Mouse (Mus musculus) limb, embryonic 14.5 days (tissue): ENCODE measurements around the gene Nme3. TPM values are rescaled to one million over a fixed set of nuclear protein-coding genes. Genes with fewer than 3 reads are reported as not detected.

Source experiments
- ATAC-seq: fragments of 200-750 bp; cut with Nextera tagmentation; 2 replicates; pipeline ENCODE4 v1.8.0; 2017; ENCODE audit warnings: low read depth, moderate number of reproducible peaks, moderate TSS enrichment; ENCODE audit not compliant: low FRiP score
- DNase-seq: peaks from one replicate; pipeline ENCODE4 v3.0.0-alpha.2; 2015; ENCODE audit warnings: low spot score
- H3K27ac ChIP-seq: fragments of 300-500 bp; sonication (generic); replicated peaks from 2 replicates; pipeline ENCODE4 v1.5.1; 2014; ENCODE audit warnings: low read depth, mild to moderate bottlenecking, low read length, moderate library complexity, mixed read lengths
- H3K27me3 ChIP-seq: fragments of 300-500 bp; sonication (generic); 2 replicates; pipeline ENCODE4 v1.6.1; 2014; ENCODE audit warnings: low read length, mixed read lengths; ENCODE audit not compliant: control insufficient read depth, insufficient read depth
- H3K36me3 ChIP-seq: fragments of 300-500 bp; sonication (generic); 2 replicates; pipeline ENCODE4 v1.6.1; 2014; ENCODE audit warnings: mild to moderate bottlenecking, low read length, moderate library complexity, mixed read lengths; ENCODE audit not compliant: control insufficient read depth, insufficient read depth
- H3K4me1 ChIP-seq: fragments of 300-500 bp; sonication (generic); 2 replicates; pipeline ENCODE4 v1.6.1; 2014; ENCODE audit warnings: antibody characterized with exemption, low read length, mixed read lengths; ENCODE audit not compliant: control insufficient read depth, insufficient read depth
- H3K4me2 ChIP-seq: fragments of 300-500 bp; sonication (generic); replicated peaks from 2 replicates; pipeline ENCODE4 v1.6.1; 2014; ENCODE audit warnings: low read depth, mild to moderate bottlenecking, low read length, moderate library complexity; ENCODE audit not compliant: severe bottlenecking
- H3K4me3 ChIP-seq: fragments of 300-500 bp; sonication (generic); replicated peaks from 2 replicates; pipeline ENCODE4 v1.5.1; 2014; ENCODE audit warnings: low read length
- H3K9ac ChIP-seq: fragments of 300-500 bp; sonication (generic); 2 replicates; pipeline ENCODE4 v1.6.1; 2014; ENCODE audit warnings: mild to moderate bottlenecking, low read depth, low read length, moderate library complexity; ENCODE audit not compliant: severe bottlenecking
- H3K9me3 ChIP-seq: fragments of 300-500 bp; sonication (generic); 2 replicates; pipeline ENCODE4 v1.6.1; 2016; ENCODE audit warnings: low read length; ENCODE audit not compliant: control insufficient read depth
- POLR2A ChIP-seq: fragments of 200-500 bp; IDR thresholded peaks from 2 replicates; pipeline ENCODE4 v1.8.0; 2012; ENCODE audit warnings: inconsistent platforms, mild to moderate bottlenecking, moderate library complexity, borderline replicate concordance; ENCODE audit not compliant: insufficient read depth, insufficient read length; ENCODE audit errors: extremely low read depth
- WGBS: fragments of 180-500 bp; shearing (Covaris S2); extraction: QIAGEN DNeasy Blood & Tissue Kit; methylation state at CpG from one replicate; pipeline ENCODE4 v1.1.7; 2014; 5-methylcytosine and 5-hydroxymethylcytosine counted together
- polyA plus RNA-seq, 2 experiments: library from polyadenylated mRNA; depleted of rRNA in 1 of 2; stranded (reverse) in 1 of 2; unstranded in 1 of 2; fragments of >200 nt; fragmentation: Nextera tagmentation in 1 of 2; extraction: Ambion mirVana in 1 of 2; gene quantifications; 2 replicates each; pipeline versions ENCODE4 v1.2.1 to v1.2.3; 2012 to 2014

Gene Nme3
- polyA plus RNA-seq, 2 experiments: 36.5 to 47.6 TPM

DNA sequence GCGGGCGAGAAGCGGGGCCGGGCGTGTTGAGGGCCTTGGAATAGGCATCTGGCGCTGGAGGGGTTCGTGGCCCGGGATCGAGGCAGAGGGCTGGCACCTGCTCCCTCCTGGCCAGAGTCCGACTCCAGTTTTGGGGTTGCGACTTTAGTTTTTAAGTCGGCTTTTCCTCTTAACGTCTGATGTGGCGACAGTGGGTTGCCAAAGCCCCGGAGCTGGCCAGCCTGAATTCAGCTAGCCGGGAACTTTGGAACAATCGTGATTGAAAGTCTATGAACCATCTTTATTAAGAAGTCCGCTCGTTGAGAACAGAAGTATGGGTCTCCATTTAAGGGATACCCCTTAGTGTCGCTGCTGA, 45.5 kb upstream of the Nme3 start:
- no peaks in the 10 kb centered on the region for H3K9me3 ChIP-seq
- no peak overlapping the region for H3K27ac ChIP-seq
- DNase-seq (no peak), ATAC-seq (no peak)
- H3K4me2 ChIP-seq: peak overlapping the region; percentile 95
- peaks cover 13% of the 10 kb centered on the region for H3K36me3 ChIP-seq
- peak overlapping the region; percentile 66 for H3K4me3 ChIP-seq
- no peak for TF ChIP-seq POLR2A
- H3K27me3 ChIP-seq: no peaks in the 10 kb centered on the region
- H3K4me1 ChIP-seq: peaks cover 11% of the 10 kb centered on the region
- 2% methylated on average over 19 of the region's 20 CpGs for WGBS
- peak overlapping the region; percentile 66 for H3K9ac ChIP-seq

DNA sequence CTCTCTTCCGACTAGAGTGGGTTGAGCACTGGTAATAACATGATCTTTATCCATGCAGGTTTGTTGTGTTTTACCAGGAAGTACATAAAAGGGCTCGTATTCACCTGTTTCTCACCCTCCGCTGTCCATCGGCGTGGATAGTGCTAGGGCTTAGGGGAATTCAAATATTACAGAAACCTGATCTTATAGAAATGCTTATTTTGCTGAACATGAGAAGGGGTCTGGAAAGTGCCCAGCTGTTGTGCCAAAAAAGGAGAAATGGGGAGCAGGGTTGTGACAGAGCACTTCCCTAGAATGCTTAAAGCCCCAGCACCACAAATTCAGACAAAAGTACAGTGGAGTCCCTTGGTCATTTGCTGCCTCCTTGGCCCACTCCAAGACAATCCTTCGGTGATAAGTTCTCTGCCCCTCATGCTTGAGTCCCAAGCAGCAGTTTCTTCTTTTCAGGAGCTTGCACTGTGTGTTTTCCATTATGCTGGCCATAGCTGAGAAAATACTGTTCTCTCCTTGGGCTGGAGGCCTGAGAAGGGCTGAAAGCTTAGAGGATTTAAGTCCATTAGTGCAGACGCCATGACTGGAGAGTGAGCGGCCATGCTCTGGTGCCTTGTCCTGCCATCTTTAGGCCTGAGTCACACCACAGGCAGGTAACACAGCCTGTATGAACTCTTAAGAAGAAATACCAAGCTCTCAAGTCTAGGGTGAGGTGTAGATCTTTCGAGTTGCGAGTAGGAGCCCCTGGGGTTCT, 44.7 kb upstream of the Nme3 start:
- no peak for DNase-seq
- H3K36me3 ChIP-seq: peaks cover 16% of the 10 kb centered on the region
- no peak for ATAC-seq
- no peaks in the 10 kb centered on the region for H3K9me3 ChIP-seq
- peaks cover 11% of the 10 kb centered on the region for H3K4me1 ChIP-seq
- no peak overlapping the region for H3K27ac ChIP-seq
- H3K4me2 ChIP-seq: peak overlapping the region; percentile 95
- TF ChIP-seq POLR2A: no peak
- H3K27me3 ChIP-seq: no peaks in the 10 kb centered on the region
- H3K9ac ChIP-seq: no peak overlapping the region
- 77% methylated on average over 10 of the region's 10 CpGs for WGBS
- H3K4me3 ChIP-seq: peak overlapping the region; percentile 66

DNA sequence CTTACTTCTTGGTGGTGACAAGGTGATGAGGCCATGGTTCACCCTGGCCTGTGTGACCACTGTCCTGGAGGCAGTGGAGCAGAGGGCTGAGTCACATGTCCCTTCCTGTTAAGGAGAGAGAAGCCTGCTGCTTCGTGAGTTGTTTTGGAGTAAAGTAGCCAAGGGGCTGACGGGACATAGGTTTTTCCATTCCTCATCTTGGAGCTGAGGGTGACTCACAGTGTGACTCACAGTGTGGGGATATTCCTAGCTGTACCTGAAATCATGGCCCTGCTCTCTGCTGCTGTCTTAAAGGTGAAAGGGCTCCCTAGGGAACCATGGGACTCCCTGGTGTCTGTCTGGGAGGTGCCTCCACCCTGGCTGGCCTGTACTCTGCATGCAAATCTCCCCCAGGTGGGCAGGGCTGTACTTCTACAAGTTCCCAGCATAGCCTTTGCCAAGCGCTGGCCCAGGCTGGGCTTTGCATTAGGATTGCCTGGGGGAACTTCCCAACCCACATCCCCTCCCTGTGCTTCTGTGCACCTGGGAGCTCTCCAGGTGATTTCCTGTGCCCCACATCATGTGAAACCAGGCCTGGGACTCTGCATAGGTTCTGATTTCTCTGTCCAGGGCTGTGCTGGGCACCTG, 40.3 kb upstream of the Nme3 start:
- Histone ChIP-seq H3K4me2 (no peak overlapping the region), H3K27ac (no peak overlapping the region), H3K4me3 (no peak overlapping the region), H3K27me3 (no peaks in the 10 kb centered on the region), H3K9ac (no peak overlapping the region), H3K36me3 (peaks cover 22% of the 10 kb centered on the region), H3K9me3 (no peaks in the 10 kb centered on the region), H3K4me1 (peaks cover 4% of the 10 kb centered on the region)
- TF ChIP-seq POLR2A: no peak
- ATAC-seq (no peak), DNase-seq (no peak)
- 75% methylated on average over 3 of the region's 3 CpGs for WGBS

DNA sequence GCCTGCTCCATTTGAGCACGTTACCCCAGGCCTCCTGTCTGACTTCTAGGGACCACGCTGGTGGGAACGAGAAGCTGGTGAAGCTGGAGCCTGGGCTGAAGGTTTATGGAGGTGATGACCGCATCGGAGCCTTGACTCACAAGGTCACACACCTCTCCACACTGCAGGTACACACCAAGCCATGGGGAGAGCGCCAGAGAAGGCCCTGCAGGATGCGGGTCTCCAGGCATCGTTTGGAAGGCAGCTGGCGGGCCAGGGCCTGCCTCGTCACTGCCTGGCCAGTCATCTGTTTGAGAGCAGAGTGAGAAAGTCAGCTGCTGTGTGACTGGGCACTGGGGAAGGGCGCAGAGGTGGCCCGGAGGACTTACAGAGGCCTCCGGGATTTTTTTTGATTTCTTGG, 39.7 kb upstream of the Nme3 start:
- Histone ChIP-seq H3K4me2 (no peak overlapping the region), H3K4me3 (no peak overlapping the region), H3K4me1 (no peaks in the 10 kb centered on the region), H3K27ac (no peak overlapping the region), H3K36me3 (peaks cover 28% of the 10 kb centered on the region), H3K27me3 (no peaks in the 10 kb centered on the region), H3K9me3 (no peaks in the 10 kb centered on the region), H3K9ac (no peak overlapping the region)
- WGBS: 86% methylated on average over 13 of the region's 13 CpGs
- ATAC-seq: no peak
- no peak for TF ChIP-seq POLR2A
- no peak for DNase-seq

DNA sequence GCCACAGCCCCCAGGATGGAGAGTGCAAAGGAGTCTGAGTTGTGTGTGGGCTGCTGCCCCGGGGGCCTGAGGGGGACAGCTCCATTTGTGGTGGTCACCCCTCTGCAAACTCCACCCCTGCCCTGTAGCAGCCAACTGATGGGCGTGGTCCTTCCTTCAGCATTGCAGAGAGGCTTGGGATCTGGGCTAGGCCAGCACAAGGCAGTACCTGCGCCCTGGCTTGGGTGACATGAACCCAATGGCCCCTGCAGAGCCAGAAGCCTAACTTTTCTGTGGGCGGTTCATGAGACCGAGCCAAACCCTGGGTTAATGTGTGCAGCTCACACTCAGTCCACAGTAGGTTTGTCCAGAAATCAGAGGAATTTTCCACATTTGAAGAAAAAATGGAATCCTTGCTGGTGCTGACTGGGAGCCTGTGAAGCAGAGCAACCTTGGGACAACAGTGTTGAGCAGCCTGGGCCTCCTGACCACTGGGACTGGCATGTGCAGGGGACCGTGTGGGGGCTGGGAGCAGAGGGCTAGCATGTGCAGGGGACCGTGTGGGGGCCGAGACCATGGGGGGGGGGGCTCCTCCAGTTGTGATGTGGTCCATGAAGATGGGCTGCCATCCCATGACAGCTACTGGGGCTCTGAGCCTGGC, 38.3 kb upstream of the Nme3 start:
- TF ChIP-seq POLR2A: no peak
- Histone ChIP-seq H3K9ac (no peak overlapping the region), H3K27me3 (no peaks in the 10 kb centered on the region), H3K4me3 (no peak overlapping the region), H3K4me2 (no peak overlapping the region), H3K4me1 (no peaks in the 10 kb centered on the region), H3K9me3 (no peaks in the 10 kb centered on the region), H3K27ac (no peak overlapping the region), H3K36me3 (peaks cover 33% of the 10 kb centered on the region)
- DNase-seq: no peak
- no peak for ATAC-seq
- WGBS: 90% methylated on average over 8 of the region's 8 CpGs
